Mouse (Mus musculus) heart, postnatal 0 days (tissue): ENCODE results near the gene Cd3e.
"Not testable (repeated sequence)": the region's sequence is repeated elsewhere in the genome, so short reads cannot be mapped to it uniquely, and the experiment has no call there.

Source experiments
- CTCF ChIP-seq: IDR thresholded peaks from 2 replicates; pipeline ENCODE4 v1.5.1; 2016; ENCODE audit warnings: antibody characterized with exemption, control low read depth, low read depth
- EP300 ChIP-seq: IDR thresholded peaks from 2 replicates; pipeline ENCODE4 v1.6.1; 2016; ENCODE audit warnings: antibody characterized with exemption, low read depth

DNA sequence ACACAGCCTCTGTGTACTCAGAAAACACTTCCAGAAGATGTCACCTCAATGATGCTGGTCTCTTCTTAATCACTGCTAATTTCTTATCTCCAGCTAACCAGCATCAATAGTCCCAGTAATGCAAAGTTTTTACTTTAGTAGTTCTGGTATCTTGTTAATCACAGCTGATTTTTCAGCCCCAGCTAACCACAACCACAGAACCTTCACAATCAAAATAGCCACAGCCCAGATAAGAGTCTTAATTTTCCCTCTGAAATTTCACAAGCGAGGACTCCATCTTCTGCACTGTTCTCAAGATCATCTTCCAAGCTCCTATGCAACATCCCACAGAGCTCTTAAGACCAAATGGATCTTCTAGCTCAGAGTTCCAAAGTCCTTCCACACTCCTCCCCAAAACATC is 28.4 kb upstream of the Cd3e start:
- TF ChIP-seq CTCF, EP300: not testable (repeated sequence)
